Mouse (Mus musculus): ENCODE measurements at regions not wholly inside any gene's neighbourhood (a gene's known extent, or its start where the extent isn't known, plus 50 kb on each side); places are given as distances from the start of the nearest gene placed in this dataset.

GRCm38 (mm10) chr3:148412191-148412590 is 578.2 kb downstream of the Adgrl2 start:
- TF ChIP-seq POLR2A (IDR thresholded peaks at IDR 0.05; ENCODE audit: borderline replicate concordance, insufficient read depth, low read length) (no peak), CTCF (IDR thresholded peaks at IDR 0.05; ENCODE audit: borderline replicate concordance, insufficient read depth, low read depth, low read length) (no peak)

Measured in cerebellum, adult 2 months (tissue).